Mouse (Mus musculus) layer of hippocampus, adult 9-10 months (tissue): ENCODE results near the gene Mmrn2.

Source experiments
- DNase-seq: peaks from one replicate; pipeline ENCODE4 v3.0.0; 2022; ENCODE audit warnings: low spot score

Mmrn2 gene

DNA sequence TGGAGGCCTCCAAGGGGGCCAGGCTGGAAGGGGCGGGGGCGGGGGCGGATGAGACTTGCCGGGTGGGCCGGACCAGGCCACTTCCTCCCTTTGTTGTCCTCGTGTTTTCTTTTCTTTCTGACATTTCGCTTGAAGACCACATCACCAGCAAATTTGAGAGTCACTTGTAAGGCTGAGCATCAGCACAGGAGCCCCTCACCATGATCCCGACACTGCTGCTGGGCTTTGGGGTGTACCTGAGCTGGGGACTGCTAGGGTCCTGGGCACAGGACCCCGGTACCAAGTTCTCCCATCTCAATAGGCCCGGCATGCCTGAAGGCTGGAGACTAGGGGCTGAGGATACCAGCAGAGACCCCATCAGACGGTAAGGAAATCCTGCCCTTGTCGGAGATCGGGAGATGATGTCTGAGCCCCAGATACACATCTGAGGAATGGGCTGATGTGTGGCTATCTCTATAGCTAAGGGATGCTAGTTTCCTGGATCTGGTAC lies at the start of gene Mmrn2:
Mmrn2 (plus strand) TSS at position 51 of the 490 bp plus-strand sequence.
- no peak for DNase-seq

DNA sequence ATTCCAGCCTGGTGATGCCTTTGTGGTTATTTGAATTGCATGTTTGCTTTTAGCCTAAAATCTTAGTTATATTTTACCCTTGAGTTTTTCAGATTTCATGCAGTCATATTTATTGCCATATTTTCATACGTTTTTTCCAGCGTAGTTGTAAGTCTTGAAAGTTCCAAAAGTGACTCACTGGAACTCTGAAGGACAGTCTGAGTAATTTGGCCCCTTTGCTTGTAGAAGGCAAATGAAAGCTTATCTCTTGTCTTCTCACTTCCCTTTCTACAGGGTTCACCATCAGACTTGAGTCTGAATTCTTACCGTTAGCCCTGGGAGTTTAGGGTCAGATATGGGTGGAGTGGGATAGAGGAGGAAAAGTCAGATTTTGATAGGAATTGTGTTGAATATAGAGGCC lies 48.7 kb upstream of the Mmrn2 start:
- no peak for DNase-seq

DNA sequence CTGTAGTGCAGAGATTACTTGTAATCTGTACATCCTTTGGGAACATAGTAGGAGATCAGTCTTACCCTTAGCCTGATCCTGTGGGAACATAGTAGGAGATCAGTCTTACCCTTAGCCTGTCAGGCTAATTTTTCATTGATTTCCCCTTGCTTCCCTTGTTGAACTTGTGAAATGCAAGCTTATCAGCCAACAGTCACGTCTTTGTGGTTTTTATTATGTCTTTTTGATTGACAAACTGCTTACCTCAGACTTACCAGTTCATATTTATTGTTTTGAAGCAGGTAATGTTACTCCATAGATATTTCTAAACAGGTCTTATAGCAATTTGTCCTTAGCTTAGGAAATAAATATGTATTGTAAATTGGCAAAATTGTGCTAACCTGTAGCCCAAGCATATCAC lies 47.6 kb upstream of the Mmrn2 start:
- DNase-seq, result no peak

DNA sequence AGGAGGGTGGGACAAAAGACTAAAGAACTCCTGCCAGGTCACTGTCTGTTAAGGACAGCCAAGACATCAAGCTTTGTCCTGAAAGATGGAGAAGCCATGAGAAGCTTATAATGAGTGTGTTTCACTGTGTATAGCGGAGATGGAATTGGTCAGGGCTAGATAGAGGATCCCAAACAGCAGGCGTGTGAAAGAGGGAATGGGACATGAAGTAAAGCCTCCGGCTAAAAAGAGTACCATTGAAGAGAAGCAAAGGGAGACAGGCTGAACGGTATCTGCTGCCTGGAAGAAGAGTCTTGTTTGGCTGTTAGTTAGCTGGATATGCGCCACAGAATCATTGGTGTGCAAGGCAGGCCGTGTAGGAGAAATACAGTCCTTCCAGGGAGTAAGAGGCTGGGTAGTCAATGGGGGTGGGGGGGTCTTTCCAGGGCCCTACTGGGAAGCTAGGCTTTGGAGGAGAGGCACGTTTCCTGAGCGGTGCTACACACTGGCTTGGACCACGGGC lies 44.6 kb upstream of the Mmrn2 start:
- DNase-seq, result no peak

DNA sequence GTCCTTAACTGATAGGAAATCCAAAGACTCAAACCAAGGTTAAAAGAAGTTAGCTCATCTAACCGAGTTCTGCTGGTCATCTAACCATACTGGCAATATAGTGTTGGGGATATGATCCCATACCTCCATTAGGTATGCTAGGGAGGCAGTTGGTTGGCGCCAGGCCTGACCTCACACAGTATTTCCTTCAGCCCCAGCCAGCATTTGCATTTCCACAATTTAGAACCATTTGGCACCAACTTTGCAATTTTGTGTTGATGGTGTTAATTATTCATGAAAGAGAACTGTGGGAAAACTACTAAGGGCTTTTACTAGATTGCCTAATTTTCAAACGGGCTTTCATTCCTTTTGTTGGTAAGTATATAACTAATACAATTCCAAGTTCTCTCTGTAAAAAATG lies 43.4 kb upstream of the Mmrn2 start:
- no peak for DNase-seq

DNA sequence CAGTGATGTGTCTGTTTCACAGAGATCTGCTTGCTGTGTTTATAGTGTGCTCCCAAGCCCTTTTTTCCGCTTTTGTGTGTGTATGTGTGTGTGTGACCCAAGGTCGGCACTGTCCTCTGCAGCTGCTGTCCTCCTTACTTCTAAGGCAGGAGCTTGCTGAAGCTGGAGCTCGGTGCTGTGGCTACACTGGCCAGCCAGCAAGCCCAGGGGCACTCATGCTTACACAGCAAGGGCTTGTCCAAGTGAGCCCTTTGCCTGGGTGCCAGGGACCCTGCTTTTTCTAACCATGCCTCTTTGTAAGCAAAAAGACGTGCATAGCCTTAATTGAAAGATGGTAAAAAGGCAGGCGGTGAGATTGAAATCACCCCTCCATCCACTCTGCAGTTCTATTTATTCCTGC lies 42.8 kb upstream of the Mmrn2 start:
- no peak for DNase-seq

DNA sequence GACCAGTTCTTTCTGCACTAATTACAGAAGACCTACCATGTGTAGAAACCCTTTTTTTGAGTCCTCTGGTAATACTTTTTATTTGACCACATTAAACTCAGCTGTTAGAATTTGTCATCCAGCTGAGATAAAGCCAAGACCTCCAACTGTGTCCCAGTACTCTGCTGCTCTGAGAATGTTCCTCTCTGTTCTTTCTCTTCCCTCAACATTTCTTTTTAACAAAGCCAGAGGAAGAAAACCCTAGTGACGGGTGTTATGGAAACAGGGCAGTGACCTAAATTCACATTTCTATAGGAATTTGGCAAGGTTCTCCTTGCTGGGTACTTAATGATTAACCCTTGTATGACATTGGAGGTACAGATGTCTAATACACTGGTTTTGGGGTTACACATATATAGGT lies 35.8 kb upstream of the Mmrn2 start:
- DNase-seq, result no peak

DNA sequence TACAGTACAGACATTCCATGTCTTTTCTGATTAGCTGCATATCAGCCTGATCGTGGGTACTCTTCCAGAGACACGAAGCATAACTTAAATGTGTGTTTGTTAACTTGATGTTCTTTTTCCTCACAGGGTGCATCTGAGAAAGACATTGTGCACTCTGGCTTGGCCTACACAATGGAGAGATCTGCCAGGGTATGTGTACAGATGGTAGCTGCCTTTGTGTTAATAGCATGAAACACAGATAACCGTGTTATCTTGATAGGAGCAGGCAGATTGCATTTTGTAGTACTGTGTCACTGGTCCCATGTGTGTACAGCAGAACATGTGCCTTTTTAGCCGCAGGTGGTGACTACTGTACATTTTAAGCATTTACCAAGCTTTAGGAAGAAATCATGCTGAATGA lies 33.3 kb upstream of the Mmrn2 start:
- no peak for DNase-seq

DNA sequence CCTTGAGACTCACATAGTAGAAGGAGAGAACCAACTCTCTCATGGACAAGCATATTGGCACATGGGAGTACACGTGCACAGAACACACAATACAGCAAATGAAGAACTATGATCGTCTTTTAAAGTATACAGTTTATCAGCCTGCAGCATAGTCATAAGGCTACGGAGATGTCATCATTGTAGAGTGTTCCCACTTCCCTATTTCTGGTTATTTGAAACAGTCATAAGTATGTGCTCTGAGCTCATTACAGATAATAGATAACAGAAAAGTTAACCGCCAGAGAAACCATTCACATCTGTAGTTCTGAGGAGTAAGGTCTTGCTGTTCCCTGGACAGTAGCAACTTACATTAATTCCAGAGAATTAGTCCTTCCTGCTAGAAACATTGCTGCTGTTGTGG lies 32.2 kb upstream of the Mmrn2 start:
- no peak for DNase-seq

DNA sequence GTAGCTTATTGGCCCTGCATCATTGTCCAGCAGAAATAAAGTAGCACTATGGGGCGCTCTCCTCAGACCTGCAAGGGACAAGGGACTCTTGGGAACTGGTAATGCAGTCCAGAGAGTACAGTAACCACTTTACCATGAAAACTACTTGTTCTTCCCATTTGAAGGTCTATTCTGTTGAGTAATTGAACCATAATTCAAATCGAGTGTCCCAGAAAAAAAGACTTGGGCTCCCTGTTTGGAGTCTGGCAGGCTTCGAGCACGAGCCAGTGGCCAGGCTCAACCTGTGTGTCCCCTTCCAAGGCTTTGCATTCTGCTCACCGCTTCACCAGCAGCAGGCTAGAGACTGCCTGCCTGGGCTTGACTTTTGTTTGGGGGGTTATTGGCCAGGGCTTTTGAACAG lies 30.9 kb upstream of the Mmrn2 start:
- DNase-seq, result no peak

DNA sequence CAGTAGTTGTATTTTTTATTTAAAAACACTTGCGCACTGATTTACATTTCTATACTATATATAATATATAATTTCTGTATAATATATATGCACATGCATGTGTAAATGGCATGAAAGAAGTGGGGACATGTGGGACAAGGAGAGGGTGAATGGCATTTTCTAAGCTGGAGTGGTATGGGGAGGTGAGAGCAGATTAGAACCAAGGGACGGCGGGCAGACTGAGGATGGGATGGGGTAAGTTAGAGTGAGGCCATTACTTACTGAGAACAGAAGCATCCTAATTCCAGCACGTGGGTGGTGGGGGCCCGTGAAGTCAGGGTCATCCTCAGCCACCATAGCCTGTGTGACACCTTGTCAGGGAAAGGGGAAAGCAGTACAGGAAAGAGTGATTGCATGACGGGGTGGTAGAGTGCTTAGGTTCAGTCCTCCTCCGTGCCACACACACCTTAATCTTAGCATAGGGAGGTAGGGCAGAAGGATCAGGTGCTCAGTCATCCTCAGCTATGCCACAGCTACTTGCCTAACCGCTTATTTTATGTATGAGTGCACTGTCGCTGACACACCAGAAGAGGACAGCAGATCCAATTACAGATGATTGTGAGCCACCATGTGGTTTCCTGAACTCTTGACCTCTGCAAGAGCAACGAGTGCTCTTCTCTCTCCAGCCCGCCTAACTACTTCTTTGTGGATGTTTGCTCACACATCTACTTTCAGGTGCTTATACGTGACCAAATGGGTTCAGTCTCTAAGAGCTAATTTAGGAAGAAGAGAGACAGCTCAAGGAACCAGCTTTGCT lies 29.3 kb upstream of the Mmrn2 start:
- DNase-seq, result no peak

DNA sequence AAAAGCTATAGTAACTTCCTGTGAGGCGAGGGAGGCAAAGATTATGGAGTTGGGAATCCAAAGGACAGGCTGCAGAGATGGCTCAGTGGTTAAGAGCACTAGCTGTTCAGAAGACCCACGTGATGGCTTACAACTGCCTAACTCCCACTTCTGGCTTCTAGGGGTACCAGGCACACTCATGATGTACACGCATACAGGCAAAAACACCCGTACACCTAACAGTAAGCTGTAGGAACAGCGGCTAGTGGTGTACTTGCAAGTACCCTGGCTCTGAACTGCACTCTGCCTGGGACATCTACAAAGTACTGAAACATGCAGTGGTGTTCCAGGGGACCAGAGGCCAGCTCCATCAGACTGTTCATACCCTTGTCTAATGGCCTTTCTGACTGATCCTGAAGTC lies 28.2 kb upstream of the Mmrn2 start:
- DNase-seq, result no peak

DNA sequence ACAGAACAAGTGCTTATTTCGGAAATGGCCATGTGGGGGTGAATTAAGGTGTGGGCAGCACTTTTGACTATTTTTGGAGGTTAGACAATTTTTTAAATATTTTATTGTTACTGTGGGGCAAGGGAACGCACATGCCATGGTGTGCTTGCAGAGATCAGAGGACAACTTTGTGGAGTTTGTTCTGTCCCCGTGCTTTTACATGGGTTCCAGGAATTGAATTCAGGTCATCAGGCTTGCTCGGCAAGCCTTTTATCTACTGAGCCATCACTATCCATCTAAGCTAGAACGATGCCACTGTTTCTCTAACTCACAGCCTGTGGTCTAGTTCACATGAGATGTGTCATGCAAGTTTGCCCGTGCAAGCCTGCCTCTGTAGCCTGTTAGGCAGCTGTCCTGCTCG lies 27.0 kb upstream of the Mmrn2 start:
- DNase-seq, result no peak

DNA sequence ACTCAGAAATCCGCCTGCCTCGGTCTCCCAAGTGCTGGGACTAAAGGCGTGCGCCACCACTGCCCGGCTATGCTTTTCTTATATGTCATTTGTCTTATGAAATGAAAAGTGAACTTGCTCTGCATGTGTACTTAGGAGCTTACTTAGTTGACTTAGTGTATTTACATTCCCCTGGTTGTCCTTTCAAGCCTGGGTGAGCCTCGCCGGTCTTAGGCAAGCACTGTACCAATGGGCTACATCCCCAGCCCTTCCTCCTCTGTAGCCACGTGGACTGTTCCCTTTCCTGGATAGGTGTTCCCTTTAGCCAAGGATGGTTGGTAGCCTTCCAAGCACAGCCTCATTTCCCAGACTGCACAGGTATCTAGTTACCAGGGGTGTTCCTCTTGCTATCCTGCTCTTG lies 26.3 kb upstream of the Mmrn2 start:
- no peak for DNase-seq

DNA sequence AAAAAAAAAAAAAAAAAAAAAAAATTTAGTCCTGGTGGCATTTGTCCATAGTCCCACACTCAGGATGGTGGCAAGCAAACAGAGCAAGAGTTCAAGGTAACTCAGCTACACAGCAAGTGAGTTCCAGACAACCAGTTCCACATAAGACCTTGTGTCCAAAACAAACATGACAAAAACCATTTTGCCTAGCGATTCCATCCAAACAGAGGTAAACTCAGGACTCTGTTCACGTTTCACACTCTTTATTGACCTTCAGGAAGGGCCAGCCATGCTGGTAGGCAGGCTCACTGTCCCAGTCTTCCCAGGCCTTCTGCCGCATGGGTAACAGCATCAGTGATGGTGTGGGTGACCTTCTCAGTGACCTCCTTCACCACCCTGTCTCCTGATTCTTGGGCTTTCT lies 23.6 kb upstream of the Mmrn2 start:
- no peak for DNase-seq

DNA sequence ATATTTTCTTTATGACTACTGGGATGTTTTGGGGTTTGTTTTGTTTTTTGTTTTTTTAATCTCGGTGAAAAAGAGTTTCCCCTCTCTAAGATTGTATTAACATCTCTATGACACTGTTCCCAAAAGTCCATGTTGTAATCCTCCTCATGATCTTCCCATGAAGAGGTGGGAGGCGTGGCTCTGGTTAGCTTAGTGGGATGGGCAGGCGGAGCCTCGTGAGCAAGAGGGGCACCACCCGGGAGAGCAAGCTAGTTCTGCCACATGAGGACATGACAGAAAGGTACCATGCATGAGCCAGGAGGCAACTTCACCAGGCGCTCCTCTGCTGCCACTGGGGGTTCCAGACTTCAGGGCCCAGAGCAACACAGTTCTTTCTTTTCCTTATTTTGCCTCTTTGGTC lies 22.7 kb upstream of the Mmrn2 start:
- no peak for DNase-seq

DNA sequence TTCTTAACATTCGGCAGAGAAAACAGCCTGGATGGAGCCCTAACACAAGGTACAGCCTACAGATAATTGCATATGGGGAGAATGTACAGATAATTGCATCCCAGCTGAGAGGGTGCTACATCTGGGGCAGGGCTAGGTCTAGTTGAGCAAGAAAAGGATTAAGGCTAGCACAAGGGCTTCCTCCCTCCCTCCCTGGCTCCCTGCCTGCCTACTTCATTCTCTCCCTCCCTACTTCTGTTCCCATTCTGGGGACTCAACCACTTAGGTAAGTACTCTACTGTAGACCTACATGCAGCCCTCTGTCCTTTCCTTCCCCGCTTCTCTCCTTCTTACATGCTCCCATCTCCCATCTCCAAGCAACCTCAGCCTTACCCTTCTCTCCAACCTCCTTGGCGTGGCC lies 21.9 kb upstream of the Mmrn2 start:
- no peak for DNase-seq

DNA sequence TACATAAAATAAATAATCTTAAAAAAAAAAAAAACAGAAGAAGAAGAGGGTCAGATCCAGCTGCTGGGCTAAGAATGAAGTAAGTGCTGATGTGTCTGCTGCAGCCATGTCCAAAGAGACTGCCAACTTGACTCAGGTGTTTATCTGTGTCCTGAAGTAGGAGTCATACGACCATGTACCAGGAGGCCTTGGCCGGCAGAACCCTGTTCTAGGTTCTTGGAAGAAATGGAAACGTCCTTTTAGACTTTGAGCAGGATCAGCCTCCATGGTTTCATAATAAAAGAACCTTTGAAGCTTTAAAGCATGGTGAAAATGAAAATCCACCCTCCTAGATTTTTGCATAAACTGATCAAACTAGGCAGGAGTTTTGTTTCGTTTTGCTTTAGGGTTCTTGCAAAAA lies 20.8 kb upstream of the Mmrn2 start:
- no peak for DNase-seq

DNA sequence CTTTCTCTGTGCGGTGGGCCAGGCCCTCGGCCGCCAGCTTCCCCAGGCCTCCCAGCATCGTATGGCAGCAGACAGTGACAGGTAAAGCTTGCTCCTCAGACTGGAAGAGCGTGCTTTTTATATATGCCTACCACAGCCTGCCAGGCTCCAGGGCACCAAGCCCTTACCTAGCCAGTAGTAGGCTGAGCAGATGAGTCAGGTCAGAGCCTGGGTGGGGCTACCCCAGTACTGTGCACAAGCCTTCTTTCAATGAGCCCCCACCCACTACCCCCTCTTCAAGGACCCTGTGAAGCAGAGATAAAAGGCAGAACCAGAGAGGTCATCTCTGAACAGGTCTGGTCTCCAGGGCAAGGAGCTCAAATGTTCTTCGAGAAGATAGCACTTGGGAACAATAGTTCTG lies 20.0 kb upstream of the Mmrn2 start, which contains the start of gene Fam25c:
Fam25c (minus strand) TSS at position 133 of the 400 bp plus-strand sequence.
- DNase-seq, result no peak

DNA sequence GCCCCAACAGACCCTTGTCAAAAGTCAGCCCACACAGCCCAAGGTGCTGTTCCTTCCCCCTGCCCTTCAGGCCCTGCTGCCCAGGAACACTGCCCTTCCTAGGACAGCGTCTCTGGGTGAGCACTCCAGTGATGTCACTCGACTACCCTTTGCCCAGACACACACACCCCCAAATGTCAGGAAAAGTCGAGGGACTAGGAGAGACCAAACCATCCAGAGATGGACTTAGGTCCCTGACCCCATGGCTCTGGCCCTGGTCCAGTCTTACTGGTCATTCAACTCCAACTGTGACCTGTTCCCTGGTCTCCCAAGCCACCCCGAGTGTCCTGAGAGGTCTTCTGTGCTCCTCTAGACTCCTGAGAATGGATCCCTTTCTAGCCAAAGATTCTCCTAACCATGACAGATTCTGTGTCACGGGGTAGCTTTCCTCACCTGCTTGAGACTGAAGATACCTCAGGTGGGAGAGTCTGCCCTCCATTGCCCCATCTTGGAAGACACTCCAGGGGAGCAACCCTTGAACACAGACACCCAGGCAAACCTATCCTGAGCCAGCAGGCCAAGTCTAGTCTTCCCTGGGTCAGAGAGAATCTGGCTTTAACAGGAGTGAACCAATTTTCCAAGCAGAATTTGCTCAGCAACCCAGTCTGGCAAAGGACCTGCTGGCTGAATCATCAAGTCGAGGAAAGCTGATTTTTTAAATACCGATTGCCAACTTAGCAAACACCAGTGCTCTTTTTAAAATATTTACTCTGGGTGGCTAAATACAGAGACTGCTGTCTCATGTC lies 17.4 kb upstream of the Mmrn2 start:
- no peak for DNase-seq

DNA sequence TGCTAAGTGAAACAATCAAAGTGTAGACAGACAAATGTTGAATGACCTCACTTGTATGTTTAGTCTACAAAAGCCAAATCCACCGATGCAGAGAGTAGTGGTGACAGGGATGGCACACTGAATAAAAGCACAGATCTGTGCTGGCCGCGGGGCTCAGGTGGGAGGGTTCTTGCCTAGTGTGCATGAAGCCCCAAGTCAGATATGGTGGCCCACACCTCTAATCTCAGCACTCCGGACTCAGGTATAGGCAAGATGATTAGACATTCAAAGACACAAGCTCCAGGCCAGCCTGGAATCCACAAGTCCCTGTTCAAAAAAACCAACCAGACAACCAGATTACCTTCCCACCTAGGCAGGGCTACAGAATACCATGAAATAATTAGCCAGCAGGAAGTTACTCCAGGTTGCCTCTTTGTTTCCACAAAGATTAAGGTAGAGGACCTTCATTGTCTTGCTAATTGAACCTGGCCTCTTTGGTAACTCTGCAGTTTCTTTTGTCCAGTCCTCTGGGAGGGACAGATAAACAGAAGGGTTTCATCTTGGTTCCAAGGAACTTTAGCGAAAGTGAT lies 15.5 kb upstream of the Mmrn2 start:
- no peak for DNase-seq

DNA sequence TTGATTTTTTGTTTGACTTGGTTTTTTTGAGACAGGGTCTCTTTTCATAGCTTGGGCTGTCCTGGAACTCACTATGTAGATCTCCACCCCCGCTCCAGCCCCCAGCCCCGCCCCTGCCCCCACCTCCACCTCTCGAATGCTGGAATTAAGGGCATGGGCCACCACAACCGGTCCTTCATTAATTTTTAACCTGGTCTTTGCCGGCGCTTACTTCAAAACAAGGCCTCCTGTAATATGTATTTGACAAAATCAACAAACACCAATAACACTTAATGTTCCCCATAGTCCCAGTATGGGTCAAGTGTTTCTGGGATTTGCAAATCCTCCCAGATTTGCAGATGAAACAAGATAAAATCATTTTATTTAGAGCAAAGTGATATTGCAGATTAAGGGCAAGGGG lies 15.0 kb upstream of the Mmrn2 start:
- no peak for DNase-seq

DNA sequence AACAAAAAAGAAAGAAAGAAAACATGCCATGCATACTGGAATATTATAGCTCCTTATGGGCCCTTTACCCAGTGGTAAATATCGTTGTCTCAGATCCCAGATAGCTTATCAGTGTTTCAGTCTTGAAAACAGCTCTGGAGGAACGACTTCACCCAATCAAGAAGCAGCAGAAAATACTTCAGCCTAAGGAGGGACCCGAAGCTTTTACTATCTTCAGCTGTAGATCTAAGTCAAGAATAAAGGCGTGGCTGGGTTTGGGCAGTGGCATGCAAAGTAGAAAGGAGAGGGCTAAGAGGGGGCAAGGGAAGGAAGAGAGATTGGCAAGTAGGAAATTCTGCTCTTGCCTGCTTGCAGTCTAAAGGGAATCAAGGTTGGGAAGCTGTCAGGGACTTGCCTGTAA lies 13.1 kb upstream of the Mmrn2 start:
- DNase-seq, result no peak
